Mouse (Mus musculus) forebrain, embryonic 11.5 days (tissue): Measurements from ENCODE around the gene Pcyox1. TPM values are rescaled to one million over a fixed set of nuclear protein-coding genes. Genes with fewer than 3 reads are reported as not detected.

Experiments
- ATAC-seq: fragments of 200-750 bp; cut with Nextera tagmentation; replicated peaks from 2 replicates; pipeline ENCODE4 v1.8.0; 2017; ENCODE audit warnings: moderate TSS enrichment; ENCODE audit not compliant: low FRiP score
- DNase-seq: peaks from one replicate; pipeline ENCODE4 v3.0.0-alpha.2; 2017; ENCODE audit warnings: low spot score
- H3K27ac ChIP-seq: fragments of 300-500 bp; sonication (generic); 2 replicates; pipeline ENCODE4 v1.5.1; 2014; ENCODE audit warnings: low read depth, low read length
- H3K27me3 ChIP-seq: fragments of 300-500 bp; sonication (generic); 2 replicates; pipeline ENCODE4 v1.6.1; 2014; ENCODE audit warnings: mild to moderate bottlenecking, low read length, mixed read lengths; ENCODE audit not compliant: control insufficient read depth, insufficient read depth
- H3K36me3 ChIP-seq: fragments of 300-500 bp; sonication (generic); 2 replicates; pipeline ENCODE4 v1.6.1; 2014; ENCODE audit warnings: mild to moderate bottlenecking, low read length, moderate library complexity, mixed read lengths; ENCODE audit not compliant: control insufficient read depth, insufficient read depth
- H3K4me1 ChIP-seq: fragments of 300-500 bp; sonication (generic); replicated peaks from 2 replicates; pipeline ENCODE4 v1.6.1; 2014; ENCODE audit warnings: low read length, mixed read lengths; ENCODE audit not compliant: control insufficient read depth, insufficient read depth
- H3K4me2 ChIP-seq: fragments of 300-500 bp; sonication (generic); 2 replicates; pipeline ENCODE4 v1.6.1; 2014; ENCODE audit warnings: low read depth, mild to moderate bottlenecking, low read length, moderate library complexity, mixed read lengths; ENCODE audit not compliant: severe bottlenecking
- H3K4me3 ChIP-seq: fragments of 300-500 bp; sonication (generic); 2 replicates; pipeline ENCODE4 v1.5.1; 2014; ENCODE audit warnings: low read depth, low read length
- H3K9ac ChIP-seq: fragments of 300-500 bp; sonication (generic); 2 replicates; pipeline ENCODE4 v1.6.1; 2014; ENCODE audit warnings: low read length
- H3K9me3 ChIP-seq: fragments of 300-500 bp; sonication (generic); 2 replicates; pipeline ENCODE4 v1.6.1; 2016; ENCODE audit warnings: low read length, mixed read lengths; ENCODE audit not compliant: control insufficient read depth
- WGBS: fragments of 180-500 bp; shearing (Covaris S2); extraction: QIAGEN DNeasy Blood & Tissue Kit; methylation state at CpG from one replicate; pipeline ENCODE4 v1.1.7; 2014; 5-methylcytosine and 5-hydroxymethylcytosine counted together
- polyA plus RNA-seq: library from polyadenylated mRNA; unstranded; fragments of >200 nt; fragmentation: Nextera tagmentation; extraction: Ambion mirVana; gene quantifications from 2 replicates; pipeline ENCODE4 v1.2.1, GENCODE M21; 2014

The Pcyox1 gene
- polyA plus RNA-seq, 1 experiment from 2014 or later = 95.3 TPM

DNA sequence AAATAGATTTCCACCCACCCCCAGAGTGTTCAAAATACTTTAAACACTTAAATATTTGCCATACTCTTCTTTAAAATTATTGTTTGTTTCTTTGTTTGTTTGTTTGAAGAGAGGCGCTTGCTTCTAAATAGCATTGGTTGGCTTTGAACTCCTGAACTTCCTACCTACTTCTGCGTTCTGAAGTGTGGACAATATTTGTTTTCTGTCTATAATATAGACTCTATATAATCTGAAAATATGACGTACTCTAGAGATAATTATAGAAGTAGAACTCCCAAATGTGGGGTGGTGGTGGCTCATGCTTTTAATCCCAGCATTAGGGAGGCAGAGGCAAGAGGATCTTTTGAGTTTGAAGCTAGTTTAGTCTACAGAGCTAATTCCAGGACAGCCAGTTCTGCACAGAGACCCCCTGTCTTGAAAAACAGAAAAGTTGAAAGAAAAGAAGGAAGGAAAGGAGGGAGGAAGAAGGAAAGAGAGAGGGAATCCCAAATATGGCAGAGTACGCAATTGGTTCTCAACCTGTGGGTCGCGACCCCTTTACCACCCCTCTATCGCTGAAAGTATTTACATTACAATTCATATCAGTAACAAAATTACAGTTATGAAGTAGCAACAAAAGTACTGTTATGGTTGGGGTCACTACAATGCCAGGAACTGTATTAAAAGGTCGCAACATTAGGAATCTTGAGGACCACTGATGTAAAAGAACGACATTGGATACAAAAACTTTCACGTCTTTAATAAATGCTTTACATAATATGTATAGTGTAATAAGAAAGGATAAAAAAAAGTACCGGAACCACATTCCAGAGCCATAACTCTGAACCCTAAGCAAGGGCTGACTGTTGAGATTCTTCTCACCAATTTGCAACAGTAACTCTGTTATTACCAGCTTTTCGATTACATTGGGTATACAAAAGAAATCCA, 6.0 kb upstream of the Pcyox1 start:
- Histone ChIP-seq H3K4me1 (no peaks in the 10 kb centered on the region; the same call in 1 of the 2 replicates), H3K4me2 (peak overlapping the region; percentile 28; the same call in 1 of the 2 replicates), H3K4me3 (peak overlapping the region; percentile 82), H3K9me3 (no peaks in the 10 kb centered on the region), H3K27ac (no peak overlapping the region), H3K36me3 (no peaks in the 10 kb centered on the region), H3K9ac (no peak overlapping the region), H3K27me3 (no peaks in the 10 kb centered on the region)
- ATAC-seq = no peak
- DNase-seq = no peak
- WGBS = 39% methylated on average over 12 of the region's 12 CpGs

DNA sequence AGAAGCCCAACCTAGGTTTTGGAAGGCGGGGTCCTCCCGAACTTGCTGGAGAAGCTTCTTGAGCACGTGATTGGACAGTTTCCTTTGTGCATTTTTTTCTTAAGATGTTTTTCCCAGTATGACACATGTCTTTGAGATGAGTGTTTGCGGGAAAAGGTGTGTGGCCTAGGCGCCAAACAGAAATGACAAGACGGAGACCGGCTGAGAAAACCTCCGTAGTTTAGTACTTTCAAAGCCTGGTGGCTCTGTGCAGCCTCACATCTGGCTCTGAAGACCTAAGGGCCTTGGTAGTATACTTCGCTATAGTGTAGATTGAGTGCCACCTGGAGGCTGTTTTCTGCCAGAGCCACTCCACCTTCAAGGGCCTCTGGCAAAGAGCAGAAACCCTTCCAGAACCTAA, 4.0 kb upstream of the Pcyox1 start:
- no peak for ATAC-seq
- H3K4me2 ChIP-seq = peak overlapping the region; percentile 37; the same call in 1 of the 2 replicates
- H3K4me3 ChIP-seq = no peak overlapping the region
- no peaks in the 10 kb centered on the region for H3K9me3 ChIP-seq
- DNase-seq = peak; percentile 75
- H3K4me1 ChIP-seq = no peaks in the 10 kb centered on the region
- no peaks in the 10 kb centered on the region for H3K36me3 ChIP-seq
- no peak overlapping the region for H3K27ac ChIP-seq
- H3K27me3 ChIP-seq = no peaks in the 10 kb centered on the region
- peak overlapping the region; percentile 14; the same call in 1 of the 2 replicates for H3K9ac ChIP-seq
- 5% methylated on average over 9 of the region's 9 CpGs for WGBS

DNA sequence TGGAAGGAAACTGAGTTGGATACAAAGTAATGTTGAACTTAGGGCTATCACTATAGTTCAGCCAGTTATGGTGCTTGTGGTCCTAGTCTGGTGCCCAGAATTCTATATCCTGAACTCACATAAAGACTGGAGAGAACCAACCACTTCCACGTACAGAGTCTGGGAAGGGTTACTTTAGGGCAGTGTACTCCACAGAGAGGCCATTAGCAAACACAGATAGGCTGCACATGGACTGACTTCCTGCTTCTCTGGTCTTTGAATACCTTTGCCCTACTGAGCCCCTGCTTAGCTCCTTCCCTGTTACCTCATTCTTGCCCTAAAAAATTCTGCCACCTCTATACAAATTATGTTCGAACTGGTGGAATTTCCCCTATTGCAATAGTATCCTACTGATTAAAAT, 3.0 kb upstream of the Pcyox1 start:
- Histone ChIP-seq H3K4me2 (no peak overlapping the region), H3K36me3 (no peaks in the 10 kb centered on the region), H3K4me1 (no peaks in the 10 kb centered on the region), H3K4me3 (no peak overlapping the region), H3K9ac (no peak overlapping the region), H3K27ac (no peak overlapping the region), H3K9me3 (no peaks in the 10 kb centered on the region), H3K27me3 (no peaks in the 10 kb centered on the region)
- ATAC-seq (no peak), DNase-seq (no peak)
- WGBS = 87% methylated on average over 2 of the region's 2 CpGs

DNA sequence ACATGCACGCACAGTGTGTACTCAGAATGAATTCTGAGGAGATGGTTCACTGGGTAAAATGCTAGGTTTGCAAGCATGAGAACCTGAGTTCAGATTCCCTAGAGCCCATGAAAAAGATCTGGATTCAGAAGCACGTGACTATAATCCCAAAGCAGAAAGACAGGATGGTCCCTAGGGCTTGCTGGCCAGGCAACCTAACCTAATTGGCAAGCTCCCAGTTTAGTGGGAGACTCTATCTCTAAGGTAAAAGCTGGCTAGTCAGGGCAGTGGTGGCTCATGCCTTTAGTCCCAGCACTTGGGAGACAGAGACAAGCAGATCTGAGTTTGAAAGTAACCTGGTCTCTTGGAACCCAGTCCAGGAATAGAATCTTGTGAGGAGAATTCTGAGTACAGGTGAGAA, 2.0 kb upstream of the Pcyox1 start:
- WGBS = 86% methylated on average over 2 of the region's 2 CpGs
- Histone ChIP-seq H3K4me1 (no peaks in the 10 kb centered on the region), H3K4me2 (no peak overlapping the region), H3K9me3 (no peaks in the 10 kb centered on the region), H3K9ac (no peak overlapping the region), H3K27me3 (no peaks in the 10 kb centered on the region), H3K27ac (no peak overlapping the region), H3K4me3 (no peak overlapping the region), H3K36me3 (no peaks in the 10 kb centered on the region)
- DNase-seq (no peak), ATAC-seq (no peak)

DNA sequence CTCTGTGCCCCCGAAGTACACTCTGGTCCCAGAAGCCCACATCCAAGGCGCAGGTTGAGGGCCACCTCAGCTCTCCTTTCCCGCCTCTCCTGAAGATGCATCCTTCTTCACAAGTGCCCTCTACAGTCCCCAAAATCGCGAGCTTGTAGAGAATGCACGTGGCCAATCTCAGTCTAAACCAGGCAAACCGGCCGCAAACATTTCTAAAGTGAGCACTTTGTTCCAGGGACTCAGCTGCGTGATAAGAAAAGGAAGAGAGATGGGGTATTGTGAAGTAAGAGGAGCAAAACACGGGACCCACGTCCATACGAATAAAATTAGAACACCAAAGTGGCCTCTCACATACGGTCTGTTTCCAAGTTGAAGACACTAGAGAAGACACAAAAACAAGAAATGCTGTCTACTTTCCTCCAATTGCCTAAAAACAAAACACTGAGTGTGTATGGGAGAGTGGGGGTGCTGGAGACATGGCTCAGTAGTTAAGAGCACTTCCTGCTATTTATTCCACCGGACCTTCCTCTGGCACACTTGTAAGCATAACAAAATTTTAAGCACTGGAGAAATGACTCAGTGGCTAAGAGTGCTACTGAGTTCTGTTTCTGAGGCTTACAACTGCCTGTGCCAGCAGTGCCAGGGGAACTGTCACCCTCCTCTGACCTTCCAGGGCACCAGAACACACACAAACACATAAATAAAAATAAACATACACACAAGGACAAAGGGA, 465 bp upstream of the Pcyox1 start:
- Histone ChIP-seq H3K4me2 (peak overlapping the region; percentile 79), H3K36me3 (peaks cover 4% of the 10 kb centered on the region; the same call in 1 of the 2 replicates), H3K9ac (peak overlapping the region; percentile 79), H3K27me3 (no peaks in the 10 kb centered on the region), H3K4me1 (no peaks in the 10 kb centered on the region), H3K9me3 (no peaks in the 10 kb centered on the region), H3K4me3 (peak overlapping the region; percentile 73), H3K27ac (no peak overlapping the region)
- WGBS = 8% methylated on average over 14 of the region's 14 CpGs
- ATAC-seq (no peak), DNase-seq (no peak)

DNA sequence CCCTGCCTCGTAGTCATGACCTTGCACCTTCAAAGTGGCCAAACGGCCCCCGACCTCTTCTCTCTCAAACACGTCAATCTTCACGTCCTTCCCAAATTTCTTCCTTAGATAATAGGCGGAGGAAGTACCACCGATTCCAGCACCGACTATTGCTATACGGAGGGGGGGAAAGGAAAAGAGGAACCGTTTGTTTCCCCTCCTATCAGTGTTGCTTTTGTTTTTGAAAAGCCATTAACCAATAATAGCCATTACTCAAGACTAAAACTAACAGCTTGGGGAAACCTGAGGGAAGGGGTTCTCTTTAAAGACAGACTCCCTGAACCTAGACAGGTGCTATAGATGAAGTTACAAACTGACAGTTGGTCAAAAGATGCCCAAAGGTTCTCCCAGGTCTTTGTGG, 985 bp downstream of the Pcyox1 start:
- peak overlapping the region; percentile 81; the same call in 1 of the 2 replicates for H3K27ac ChIP-seq

DNA sequence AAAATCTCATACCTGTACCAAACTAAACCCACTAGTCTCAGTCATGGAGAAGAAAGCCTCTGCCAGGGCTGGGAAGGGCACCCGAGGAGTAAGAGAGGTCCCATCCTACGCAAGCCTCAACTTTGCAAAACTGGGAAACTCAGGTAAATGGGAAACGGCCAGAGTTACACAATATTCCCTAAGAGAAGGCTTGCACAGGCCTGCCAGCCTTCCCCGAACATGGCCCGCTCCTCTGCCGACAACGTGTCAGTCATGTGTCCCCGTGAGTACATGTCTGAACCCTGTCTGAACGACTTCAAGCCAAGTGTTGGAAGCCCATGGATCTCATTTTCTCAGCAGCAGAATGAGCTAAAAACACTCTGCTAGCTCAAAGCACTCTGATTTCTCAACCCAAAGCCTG, 1.9 kb downstream of the Pcyox1 start:
- WGBS = 87% methylated on average over 9 of the region's 9 CpGs
- no peaks in the 10 kb centered on the region for H3K27me3 ChIP-seq
- no peak overlapping the region for H3K27ac ChIP-seq
- no peak overlapping the region for H3K9ac ChIP-seq
- no peak overlapping the region for H3K4me3 ChIP-seq
- peaks cover 17% of the 10 kb centered on the region; the same call in 1 of the 2 replicates for H3K36me3 ChIP-seq
- no peak for DNase-seq
- H3K9me3 ChIP-seq = no peaks in the 10 kb centered on the region
- ATAC-seq = no peak
- no peaks in the 10 kb centered on the region for H3K4me1 ChIP-seq
- H3K4me2 ChIP-seq = peak overlapping the region; percentile 79

More for the DNA sequence above, 985 bp downstream of the Pcyox1 start:
- ATAC-seq (no peak), DNase-seq (no peak)
- H3K4me2 ChIP-seq = peak overlapping the region; percentile 79
- 40% methylated on average over 10 of the region's 10 CpGs for WGBS
- no peaks in the 10 kb centered on the region for H3K4me1 ChIP-seq
- H3K9me3 ChIP-seq = no peaks in the 10 kb centered on the region
- peak overlapping the region; percentile 79 for H3K9ac ChIP-seq
- peaks cover 15% of the 10 kb centered on the region; the same call in 1 of the 2 replicates for H3K36me3 ChIP-seq
- no peaks in the 10 kb centered on the region for H3K27me3 ChIP-seq
- peak overlapping the region; percentile 73 for H3K4me3 ChIP-seq

DNA sequence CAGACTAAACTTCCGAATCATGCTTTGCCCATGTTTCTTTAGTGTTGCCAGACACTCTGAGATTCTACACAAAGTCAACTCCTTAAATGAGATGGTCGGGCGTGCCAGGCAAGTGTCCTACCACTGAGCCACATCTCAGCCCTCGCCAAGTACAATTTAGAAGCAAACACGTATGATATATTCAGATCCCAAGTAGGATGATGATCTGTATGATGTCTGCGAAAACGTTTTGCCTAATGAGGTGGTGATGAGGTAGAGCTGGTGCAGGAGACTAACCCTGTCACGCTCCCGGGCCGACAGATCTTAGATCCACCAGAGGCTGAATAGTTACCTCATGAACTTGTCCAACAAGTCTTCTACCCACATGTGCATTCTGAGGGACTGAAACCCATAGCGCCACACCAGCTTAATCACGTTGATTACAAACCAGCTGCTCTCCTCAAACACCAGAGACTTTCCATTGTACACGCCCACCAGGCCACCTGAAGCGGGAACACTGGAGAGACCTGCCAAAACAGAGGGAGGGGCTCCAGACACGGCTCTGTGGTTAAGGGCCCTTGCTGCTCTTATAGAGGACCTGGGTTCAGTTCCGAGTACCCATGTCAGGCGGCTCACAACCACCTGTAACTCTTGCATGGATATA, 2.8 kb downstream of the Pcyox1 start:
- Histone ChIP-seq H3K9ac (no peak overlapping the region), H3K27ac (no peak overlapping the region), H3K4me3 (no peak overlapping the region), H3K27me3 (no peaks in the 10 kb centered on the region), H3K9me3 (no peaks in the 10 kb centered on the region), H3K36me3 (peaks cover 19% of the 10 kb centered on the region; the same call in 1 of the 2 replicates), H3K4me2 (no peak overlapping the region), H3K4me1 (no peaks in the 10 kb centered on the region)
- 94% methylated on average over 17 of the region's 17 CpGs for WGBS
- ATAC-seq (no peak), DNase-seq (no peak)
